Mouse (Mus musculus) urinary bladder, postnatal 4 days (tissue): Measurements from ENCODE around the gene Lor.

Experiments used
- DNase-seq, 2 experiments: peaks; one replicate each; pipeline ENCODE4 v3.0.0; 2021 to 2022; ENCODE audit warnings: low spot score in 2 of 2

Lor gene

GRCm38 (mm10) chr3:92083042-92083441 lies at the start of gene Lor:
Gene Lor (minus strand): TSS chr3:92083142.
- no peak for DNase-seq

GRCm38 (mm10) chr3:92123847-92124246 lies 40.9 kb upstream of the Lor start, which contains the start of gene Prr9:
Gene Prr9 (minus strand): TSS chr3:92123947.
- no peak for DNase-seq

- no peak for DNase-seq
These were observed 38.0 kb upstream of the Lor start for GRCm38 (mm10) chr3:92120902-92121301.

- no peak for DNase-seq
These were observed 35.0 kb upstream of the Lor start for GRCm38 (mm10) chr3:92117930-92118329.

- no peak for DNase-seq
These were observed 28.6 kb upstream of the Lor start for GRCm38 (mm10) chr3:92111526-92111925.

- DNase-seq = no peak
These were observed 27.8 kb upstream of the Lor start for GRCm38 (mm10) chr3:92110790-92111189.

GRCm38 (mm10) chr3:92106582-92106981 lies 23.6 kb upstream of the Lor start:
- no peak for DNase-seq

GRCm38 (mm10) chr3:92081285-92081931 lies 1.5 kb downstream of the Lor start:
- peak; percentile 21 to 62 for DNase-seq

- DNase-seq = peak; percentile 50 to 66
These were observed 2.3 kb downstream of the Lor start for GRCm38 (mm10) chr3:92080462-92081284.

GRCm38 (mm10) chr3:92050382-92051054 lies 32.4 kb downstream of the Lor start:
- no peak for DNase-seq

GRCm38 (mm10) chr3:92033892-92034291 lies 49.0 kb downstream of the Lor start:
- no peak for DNase-seq

- DNase-seq = no peak
These were observed 49.7 kb downstream of the Lor start for GRCm38 (mm10) chr3:92033203-92033602.
